In the genomic region with DNA sequence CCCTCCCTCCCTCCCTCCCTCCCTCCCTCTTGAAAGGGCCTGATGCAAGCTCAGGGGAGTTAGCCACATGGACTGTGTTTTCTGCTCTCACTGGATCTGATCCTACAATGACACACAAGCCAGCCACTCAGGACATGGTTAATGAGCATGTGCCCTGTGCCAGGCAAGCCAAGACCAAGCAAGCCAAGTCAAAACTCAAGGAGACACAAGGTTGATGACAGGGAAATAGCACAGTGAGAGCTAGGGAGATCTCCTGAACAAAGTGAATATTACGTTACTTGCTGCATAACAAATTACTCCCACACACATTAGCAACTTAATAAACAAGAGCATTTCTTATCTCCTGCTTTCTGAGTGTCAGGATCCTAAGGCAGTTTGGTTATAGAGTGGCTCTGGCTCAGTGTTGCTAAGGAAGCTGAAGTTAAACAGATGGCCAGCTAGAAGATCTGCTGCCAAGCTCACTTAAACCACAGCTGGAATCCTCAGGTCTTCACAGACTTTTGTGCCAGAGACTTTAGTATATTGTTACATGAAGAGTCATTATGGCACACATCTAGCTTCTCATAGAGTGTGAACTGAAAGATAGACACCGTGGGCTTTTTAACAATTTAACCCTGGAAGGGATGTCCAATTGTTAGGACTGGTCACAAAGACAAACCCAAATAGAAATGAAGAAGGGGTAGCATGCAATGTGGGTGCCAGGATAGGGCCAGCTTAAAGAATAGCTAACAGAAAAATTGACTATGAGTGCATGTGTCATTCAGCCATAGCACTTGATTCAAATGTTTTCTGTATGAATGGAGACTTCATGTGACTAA, we compare ENCODE assay signal across 9 mouse cellular contexts.
DNase-seq lines count a peak whose midpoint lies in the region; ATAC-seq lines count a peak whose summit lies in the region.
"Had no signal": no experiment of that assay in that cellular context is flagged by ENCODE, and none has a peak within 500 bp of the region (broad histone marks: within the 10 kb centered on the region; RNA-seq: fewer than 3 reads in every experiment).

No protein-coding gene starts in this region.

- no peaks in the 10 kb centered on the region for H3K27me3 ChIP-seq in midbrain, embryonic 11.5 days (ENCODE audit: control insufficient read depth, insufficient read depth, low read length)
- H3K27me3 ChIP-seq in midbrain, embryonic 10.5 days (ENCODE audit: low read depth, poor library complexity, severe bottlenecking) = no peaks in the 10 kb centered on the region
- H3K27me3 ChIP-seq in intestine, embryonic 16.5 days (replicated peaks; ENCODE audit: control insufficient read depth, insufficient read depth, low read length) = no peaks in the 10 kb centered on the region
- no peaks in the 10 kb centered on the region for H3K27me3 ChIP-seq in liver, embryonic 12.5 days (replicated peaks)
- H3K27me3 ChIP-seq: intestine, embryonic 15.5 days had no signal

- DNase-seq in adrenal gland, postnatal 14 days = peak; percentile 32
- DNase-seq in adrenal gland, adult 8-10 months = no peak
- DNase-seq in midbrain, embryonic 11.5 days (ENCODE audit: low spot score, missing footprints) = no peak
- DNase-seq in midbrain, embryonic 10.5 days (ENCODE audit: low spot score) = no peak
- DNase-seq in layer of hippocampus, adult 9-11 months = peak; percentile 8
- DNase-seq in right cerebral cortex, postnatal 36 days (ENCODE audit: low spot score in 2 of 2) = peak; percentile 6 to 9

- no peak overlapping the region for H3K4me3 ChIP-seq in midbrain, embryonic 11.5 days (ENCODE audit: low read depth, low read length)
- no peak overlapping the region for H3K4me3 ChIP-seq in midbrain, embryonic 10.5 days
- no peak overlapping the region for H3K4me3 ChIP-seq in intestine, embryonic 16.5 days (ENCODE audit: low read length)
- H3K4me3 ChIP-seq in liver, embryonic 12.5 days = no peak overlapping the region
- H3K4me3 ChIP-seq: intestine, embryonic 15.5 days had no signal

- WGBS in midbrain, embryonic 11.5 days = 82% methylated on average over 2 of the region's 2 CpGs
- WGBS in midbrain, embryonic 10.5 days = 90% methylated on average over 2 of the region's 2 CpGs
- 49% methylated on average over 2 of the region's 2 CpGs for WGBS in intestine, embryonic 16.5 days
- 48% methylated on average over 2 of the region's 2 CpGs for WGBS in liver, embryonic 12.5 days (ENCODE audit: insufficient replicate concordance)

- H3K4me1 ChIP-seq in midbrain, embryonic 11.5 days (ENCODE audit: control insufficient read depth, insufficient read depth, low read length) = peaks cover 5% of the 10 kb centered on the region; the same call in 1 of the 2 replicates
- peaks cover 13% of the 10 kb centered on the region for H3K4me1 ChIP-seq in midbrain, embryonic 10.5 days
- no peaks in the 10 kb centered on the region for H3K4me1 ChIP-seq in intestine, embryonic 16.5 days (ENCODE audit: control insufficient read depth, insufficient read depth, low read length)
- no peaks in the 10 kb centered on the region for H3K4me1 ChIP-seq in liver, embryonic 12.5 days
- H3K4me1 ChIP-seq: intestine, embryonic 15.5 days had no signal

- H3K36me3 ChIP-seq in midbrain, embryonic 11.5 days (ENCODE audit: control insufficient read depth, insufficient read depth, low read length) = no peaks in the 10 kb centered on the region
- no peaks in the 10 kb centered on the region for H3K36me3 ChIP-seq in midbrain, embryonic 10.5 days
- H3K36me3 ChIP-seq in intestine, embryonic 16.5 days (ENCODE audit: control insufficient read depth, insufficient read depth, low read length) = no peaks in the 10 kb centered on the region
- H3K36me3 ChIP-seq in liver, embryonic 12.5 days = no peaks in the 10 kb centered on the region
- H3K36me3 ChIP-seq: intestine, embryonic 15.5 days had no signal

- ATAC-seq in midbrain, embryonic 11.5 days (ENCODE audit: low FRiP score) = peak; percentile 33; the same call in 1 of the 2 replicates
- ATAC-seq in intestine, embryonic 16.5 days = no peak
- ATAC-seq in liver, embryonic 12.5 days = no peak
- ATAC-seq: intestine, embryonic 15.5 days had no signal

- H3K4me2 ChIP-seq in midbrain, embryonic 11.5 days = no peak overlapping the region
- H3K4me2 ChIP-seq in intestine, embryonic 16.5 days (ENCODE audit: low read depth, low read length) = no peak overlapping the region
- H3K4me2 ChIP-seq in liver, embryonic 12.5 days = no peak overlapping the region
- H3K4me2 ChIP-seq: intestine, embryonic 15.5 days had no signal

- no peak overlapping the region for H3K9ac ChIP-seq in midbrain, embryonic 11.5 days (ENCODE audit: low read length)
- H3K9ac ChIP-seq in intestine, embryonic 16.5 days (ENCODE audit: low read depth, low read length) = no peak overlapping the region
- no peak overlapping the region for H3K9ac ChIP-seq in liver, embryonic 12.5 days
- H3K9ac ChIP-seq: intestine, embryonic 15.5 days had no signal

- H3K27ac ChIP-seq in midbrain, embryonic 11.5 days (ENCODE audit: low read depth, low read length) = no peak overlapping the region; the same call in 1 of the 2 replicates
- no peak overlapping the region for H3K27ac ChIP-seq in midbrain, embryonic 10.5 days (replicated peaks)
- no peak overlapping the region for H3K27ac ChIP-seq in intestine, embryonic 16.5 days (ENCODE audit: low read length)
- no peak overlapping the region for H3K27ac ChIP-seq in liver, embryonic 12.5 days
- H3K27ac ChIP-seq: intestine, embryonic 15.5 days had no signal

- H3K9me3 ChIP-seq in midbrain, embryonic 11.5 days (ENCODE audit: control insufficient read depth, low read length) = no peaks in the 10 kb centered on the region
- H3K9me3 ChIP-seq in midbrain, embryonic 10.5 days (replicated peaks) = no peaks in the 10 kb centered on the region
- H3K9me3 ChIP-seq in intestine, embryonic 16.5 days (ENCODE audit: control insufficient read depth, low read length) = no peaks in the 10 kb centered on the region
- no peaks in the 10 kb centered on the region for H3K9me3 ChIP-seq in liver, embryonic 12.5 days (replicated peaks)
- H3K9me3 ChIP-seq: intestine, embryonic 15.5 days had no signal

Comparison
In these comparisons a context has a peak if more than half of its experiments do, and no peak if none do; other contexts are left out.
1. DNase-seq: peak in adrenal gland, postnatal 14 days (single experiment), layer of hippocampus, adult 9-11 months (single experiment) and right cerebral cortex, postnatal 36 days (2 of 2); none in adrenal gland, adult 8-10 months (single experiment), midbrain, embryonic 11.5 days (single experiment) and midbrain, embryonic 10.5 days (single experiment).